Mouse (Mus musculus) yolk sac, embryonic 10.5 days (tissue): ENCODE measurements around the gene Cul7.

ENCODE experiments used
- DNase-seq: peaks from one replicate; pipeline ENCODE4 v3.0.0-alpha.2; 2017; ENCODE audit warnings: low spot score

Gene Cul7

DNA sequence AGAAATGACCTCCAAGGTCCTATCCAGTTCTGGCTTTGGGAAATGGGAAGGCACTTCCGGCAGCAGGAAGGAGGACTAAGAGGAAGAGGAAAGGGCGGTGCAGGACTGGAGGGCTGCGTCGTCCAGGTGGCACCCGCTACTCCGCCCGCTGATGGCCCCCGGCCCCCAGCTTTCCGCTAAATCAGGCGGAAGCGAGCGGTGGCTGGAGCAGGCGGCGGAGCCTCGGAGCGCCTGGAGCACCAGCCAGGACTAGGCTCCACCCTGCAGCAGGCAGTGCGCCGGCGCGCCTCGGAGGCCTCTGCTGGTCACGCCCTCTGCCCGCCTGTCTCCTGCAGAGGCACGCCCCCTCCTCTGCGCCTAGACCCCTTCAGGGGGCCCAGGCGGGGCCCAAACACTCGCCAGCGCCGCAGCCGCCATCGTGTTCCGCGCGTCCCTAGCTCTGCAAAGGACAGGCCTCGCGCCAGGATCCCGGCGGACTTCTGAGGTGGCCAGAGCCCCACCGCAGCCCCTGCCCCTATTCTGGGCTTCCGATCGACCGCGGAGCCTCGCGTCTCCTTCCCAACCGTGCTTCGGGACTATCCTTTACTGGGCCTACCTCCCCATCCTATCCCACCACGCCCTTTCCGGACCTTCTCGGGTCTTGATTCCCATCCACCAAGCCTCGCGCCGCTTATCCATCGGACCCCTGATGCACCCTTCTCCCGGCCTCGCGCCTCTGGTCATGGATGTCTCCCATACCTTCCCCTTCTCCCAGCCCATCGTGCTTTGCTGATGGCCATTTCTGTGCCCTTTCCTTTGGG is at the start of gene Cul7:
TSS of gene Cul7 (plus strand) at position 106 of the 800 bp plus-strand sequence.
- DNase-seq = peak; percentile 96

DNA sequence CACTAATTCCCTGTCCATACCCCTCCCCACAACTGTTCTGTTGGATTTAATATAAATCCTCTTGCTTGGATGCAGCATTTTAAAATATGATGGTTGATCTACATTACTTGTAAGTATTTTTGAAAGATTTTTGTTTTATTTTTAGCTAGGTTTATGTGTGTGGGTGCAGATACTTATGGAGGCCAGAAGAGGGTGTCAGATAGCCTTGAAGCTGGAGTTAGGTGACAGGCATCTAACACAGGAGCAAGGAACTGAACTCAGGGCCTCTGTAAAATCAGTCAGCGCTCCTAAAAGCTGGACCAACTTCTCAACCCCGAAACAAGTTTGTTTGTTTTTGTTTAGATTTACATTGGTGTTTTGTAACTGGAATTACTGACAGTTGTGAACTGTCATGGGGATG is 49.6 kb upstream of the Cul7 start:
- DNase-seq = no peak

DNA sequence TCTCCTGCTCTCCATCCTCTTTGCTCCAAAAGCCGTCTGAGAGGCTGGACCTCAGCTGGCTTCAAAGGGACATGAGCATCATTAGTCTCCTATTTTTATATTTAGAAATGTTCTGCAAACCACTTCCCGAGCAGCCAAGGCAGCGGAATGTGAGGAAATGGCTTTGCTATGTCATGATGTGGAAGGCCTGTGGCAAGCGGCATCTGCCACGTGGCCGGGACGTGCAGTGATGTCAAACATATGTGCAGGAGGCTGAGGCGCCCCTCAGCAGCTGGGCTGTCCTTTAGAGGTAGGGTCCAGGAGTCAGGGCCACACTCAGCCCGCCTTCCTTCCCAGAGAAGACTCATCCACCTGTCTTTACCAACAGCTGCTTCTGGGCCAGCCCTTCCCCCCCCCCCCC is 47.9 kb upstream of the Cul7 start:
- no peak for DNase-seq

DNA sequence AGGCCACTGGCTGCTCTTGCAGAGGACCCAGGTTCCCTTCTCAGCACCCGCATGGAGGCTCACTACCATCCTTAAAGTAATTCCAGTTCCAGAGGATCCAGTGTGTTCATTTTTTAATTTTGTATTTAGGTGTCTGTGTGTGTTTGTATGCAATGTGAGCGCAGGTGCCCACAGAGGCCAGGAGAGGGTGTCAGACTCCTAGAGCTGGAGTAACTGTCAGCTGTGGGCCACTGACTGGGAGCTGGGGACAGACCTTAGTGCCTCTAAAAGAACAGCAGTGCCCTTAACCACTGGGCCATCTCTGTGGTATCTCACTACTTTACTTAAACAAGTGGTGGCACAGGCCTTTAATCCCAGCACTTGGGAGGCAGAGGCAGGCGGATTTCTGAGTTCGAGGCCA is 46.9 kb upstream of the Cul7 start:
- DNase-seq = no peak

DNA sequence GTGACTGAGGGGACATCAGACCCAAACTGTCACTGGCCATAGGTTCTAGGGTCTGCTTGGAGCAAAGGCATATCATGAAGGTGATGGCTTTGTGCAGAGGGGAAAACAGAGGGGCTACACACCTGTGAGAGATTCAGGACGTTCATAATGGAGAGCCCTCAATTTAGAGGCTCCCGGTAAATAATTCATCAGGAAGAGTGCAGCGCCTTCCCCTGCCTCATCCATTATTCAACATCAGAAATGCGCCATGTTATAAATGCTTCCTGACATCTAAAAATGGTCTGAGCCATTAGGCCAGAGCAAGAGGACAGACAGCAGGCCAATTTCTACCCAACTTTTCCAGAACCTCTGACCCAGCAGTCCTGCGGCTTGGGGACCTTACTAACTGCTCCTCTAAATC is 45.0 kb upstream of the Cul7 start:
- DNase-seq = no peak

DNA sequence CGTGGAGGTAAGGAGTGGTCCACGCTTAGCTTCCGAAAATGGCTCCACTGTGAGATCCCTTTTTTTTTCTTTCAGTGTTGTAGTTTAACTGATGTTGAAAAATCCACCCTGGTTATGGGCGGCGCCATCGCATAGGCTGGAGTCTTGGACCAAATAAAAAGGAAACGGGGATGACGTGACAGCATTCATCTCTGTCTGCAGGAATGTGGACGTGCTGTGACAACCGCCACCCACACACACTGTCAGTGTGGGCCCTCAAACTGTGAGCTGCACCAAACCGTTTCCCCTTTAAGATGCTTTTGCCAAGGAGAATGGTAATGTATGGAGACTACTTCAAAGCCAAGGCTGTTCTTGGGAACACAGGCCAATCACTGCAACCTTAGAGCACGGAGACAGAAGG is 44.1 kb upstream of the Cul7 start:
- DNase-seq = no peak

DNA sequence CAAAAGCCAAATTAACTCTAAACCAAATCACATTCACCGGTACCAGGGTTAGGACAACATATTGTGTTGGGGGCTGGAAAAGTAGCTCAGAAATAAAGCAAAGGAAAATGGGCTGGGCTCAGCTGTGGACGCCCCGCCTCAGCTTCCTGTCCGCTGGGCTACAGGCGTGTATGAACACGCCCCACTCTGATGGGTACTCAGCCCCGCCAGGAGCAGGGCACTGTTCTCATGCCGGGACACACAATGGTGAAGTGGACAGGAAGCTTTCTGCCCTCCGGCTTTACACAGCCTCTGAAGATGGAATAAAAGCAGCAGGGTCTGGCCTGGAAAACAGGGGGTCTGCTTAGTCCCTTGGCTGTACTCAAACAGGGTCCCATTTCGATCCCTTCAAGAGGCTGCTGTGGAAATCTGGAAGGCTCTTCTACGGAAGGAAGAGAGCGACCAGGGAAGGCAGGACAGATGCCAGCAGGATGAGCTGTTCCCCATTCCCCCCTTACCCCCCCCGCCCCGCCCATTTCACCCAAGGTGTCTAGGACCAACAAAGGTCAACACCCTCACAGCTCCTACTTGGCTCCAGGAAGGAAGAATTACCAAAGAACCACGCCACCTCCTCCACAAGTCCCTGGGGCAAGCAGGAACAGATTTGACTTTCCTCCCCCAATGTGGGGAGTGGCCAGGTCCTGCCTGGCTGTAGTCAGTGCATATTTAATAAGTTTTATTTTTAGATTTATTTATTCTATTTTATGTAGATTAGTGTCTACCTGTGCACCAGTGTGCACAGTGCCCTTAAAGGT is 40.2 kb upstream of the Cul7 start:
- no peak for DNase-seq

DNA sequence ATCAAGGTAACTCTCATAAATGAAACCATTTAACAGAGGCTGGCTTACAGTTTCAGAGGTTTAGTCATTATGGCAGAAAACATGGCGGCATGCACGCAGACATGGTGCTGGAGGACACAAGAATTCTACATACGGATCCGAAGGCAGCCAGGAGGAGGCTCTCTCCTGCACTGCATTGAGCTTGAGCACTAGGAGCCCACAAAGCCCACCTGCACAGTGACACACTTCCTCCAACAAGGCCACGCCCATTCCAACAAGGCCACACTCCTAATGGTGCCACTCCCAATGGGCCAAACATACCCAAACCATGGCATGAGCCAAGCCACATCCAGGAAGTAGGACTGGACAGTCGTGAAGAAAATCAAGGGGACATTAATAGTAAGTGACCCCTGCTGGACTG is 38.8 kb upstream of the Cul7 start:
- DNase-seq = no peak

DNA sequence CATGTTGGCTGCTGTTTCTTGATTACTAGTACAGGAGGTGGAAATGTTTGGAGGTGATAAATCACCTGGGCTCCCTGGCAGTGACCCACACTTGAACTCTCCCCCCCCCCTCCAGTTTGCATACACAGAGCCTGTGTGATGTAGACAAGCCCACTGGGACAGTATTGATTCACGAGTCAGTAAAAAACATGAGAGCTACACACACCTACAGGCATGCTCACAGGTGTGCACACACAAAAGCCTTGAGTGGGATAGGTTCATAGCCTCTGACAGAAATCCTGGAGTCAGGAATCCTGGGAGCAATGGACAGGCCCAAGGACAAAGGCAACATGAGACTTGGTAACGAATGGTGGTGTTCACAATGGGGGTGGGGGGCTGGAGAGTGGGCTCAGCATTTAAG is 37.9 kb upstream of the Cul7 start:
- DNase-seq = no peak

DNA sequence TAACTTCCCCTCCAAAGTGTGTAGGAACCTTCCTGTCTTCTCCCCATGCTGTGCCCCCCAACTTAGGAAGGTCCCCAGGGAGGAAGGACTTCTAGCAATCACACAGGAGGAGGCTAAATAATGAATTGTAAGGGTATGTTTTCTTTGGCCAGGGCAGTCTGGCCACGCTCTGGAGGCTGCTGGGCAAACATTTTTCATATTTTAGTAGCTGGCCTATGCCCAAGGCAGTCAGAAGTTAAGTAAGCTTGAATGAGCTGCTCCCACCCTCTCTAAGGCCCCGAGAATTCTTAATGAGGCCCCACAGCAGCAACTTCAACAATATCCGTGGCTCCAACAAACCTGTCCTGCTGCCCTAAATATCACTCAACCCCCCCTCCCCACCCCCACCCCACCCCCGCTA is 37.3 kb upstream of the Cul7 start:
- no peak for DNase-seq

DNA sequence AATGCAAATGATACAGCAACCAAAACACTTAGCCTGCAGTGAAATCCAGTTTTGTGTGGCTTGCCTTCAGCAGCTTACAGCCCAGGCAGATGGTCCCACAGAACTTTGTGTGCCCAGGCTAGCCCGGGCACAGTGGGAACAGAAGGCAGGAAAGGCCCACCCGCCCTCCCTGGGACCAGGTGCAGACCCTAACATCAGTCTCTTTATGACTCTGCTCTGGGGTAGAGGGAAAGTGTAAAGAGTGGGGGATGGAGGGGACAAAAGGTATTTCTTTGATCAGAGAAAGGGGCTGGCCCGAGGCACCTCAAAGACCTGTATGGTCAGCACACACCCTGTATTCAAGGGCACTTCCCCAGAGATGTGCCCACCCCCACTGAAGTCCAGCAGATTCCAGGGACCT is 36.9 kb upstream of the Cul7 start:
- no peak for DNase-seq

DNA sequence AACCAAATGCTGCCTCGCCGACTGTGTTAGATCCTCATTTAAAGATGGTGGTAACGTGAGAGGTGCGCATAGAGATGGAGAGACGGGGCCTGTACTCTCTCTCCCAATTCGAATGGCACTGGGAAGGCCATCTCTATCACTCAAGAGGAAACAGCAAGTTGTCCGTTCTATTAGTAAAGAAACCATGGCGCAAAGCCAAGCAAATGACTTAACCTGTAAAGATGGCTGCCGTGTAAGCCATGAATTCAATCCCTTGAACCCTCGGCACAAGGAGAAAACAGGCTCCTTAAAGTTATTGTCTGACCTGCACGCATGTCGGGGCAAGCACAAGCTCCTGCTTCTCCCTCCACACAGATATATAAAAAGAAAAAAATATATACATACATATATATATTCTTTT is 32.3 kb upstream of the Cul7 start:
- DNase-seq = no peak

DNA sequence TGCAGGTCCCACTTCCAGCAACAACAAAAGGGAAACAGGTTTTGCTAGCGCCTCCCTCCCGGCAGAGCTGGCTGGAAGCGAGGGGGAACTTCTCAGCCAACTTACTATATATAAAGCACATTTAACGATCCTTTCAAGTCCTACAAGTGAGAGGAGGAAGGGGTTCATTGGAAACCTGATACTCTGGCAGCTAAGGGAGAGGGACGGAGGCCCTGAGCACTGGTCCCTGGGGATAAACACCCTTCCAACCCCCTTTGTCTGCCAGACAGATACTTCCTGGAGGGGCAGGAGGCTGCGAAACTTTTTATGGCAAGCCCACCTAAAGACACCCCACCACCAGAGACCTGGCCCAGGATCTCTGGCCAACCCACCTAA is 31.8 kb upstream of the Cul7 start:
- no peak for DNase-seq

DNA sequence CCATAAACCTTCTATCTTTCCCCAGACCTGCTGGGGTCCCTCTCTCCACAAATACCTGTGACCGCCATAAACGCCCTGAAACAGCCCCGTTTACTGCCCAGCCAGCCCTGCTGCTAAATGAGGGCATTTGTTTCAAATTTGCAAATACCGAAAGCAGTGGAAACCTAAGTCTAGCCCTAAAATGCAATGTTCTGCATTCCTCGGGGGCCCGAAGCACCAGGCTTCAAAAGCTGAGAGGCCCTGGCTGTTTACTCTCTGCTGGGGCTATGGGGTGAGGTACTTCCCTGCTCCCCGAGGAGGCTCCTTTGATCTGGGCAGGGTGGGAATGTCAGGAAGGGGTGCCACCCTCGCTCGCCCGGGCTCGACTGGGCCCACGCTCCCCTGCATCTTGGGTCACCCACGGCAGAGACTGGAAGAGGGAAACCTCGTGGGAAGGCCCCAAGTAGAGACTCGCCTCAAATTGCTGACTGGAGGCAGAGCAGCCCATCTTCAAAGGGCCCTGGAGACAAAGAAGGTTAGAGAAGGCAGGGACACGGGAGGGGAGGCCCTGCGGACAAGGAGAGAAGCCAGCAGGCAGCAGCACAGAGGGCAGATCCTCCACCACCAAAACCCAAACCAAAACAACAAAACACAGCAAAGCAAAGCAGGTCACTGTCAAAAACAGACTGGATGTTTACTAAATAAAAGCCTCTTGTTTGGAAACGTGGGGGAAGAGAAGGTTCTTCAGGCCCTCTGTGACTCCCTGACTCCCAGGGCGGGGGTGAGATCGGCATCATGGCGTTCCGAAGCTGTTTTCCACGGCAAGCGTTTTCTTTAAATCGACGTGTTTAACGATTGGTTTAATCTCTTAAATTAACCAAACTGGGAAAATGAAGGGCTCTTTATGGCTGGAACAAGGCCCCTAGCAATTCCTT is 31.1 kb upstream of the Cul7 start:
- DNase-seq = peak; percentile 37

DNA sequence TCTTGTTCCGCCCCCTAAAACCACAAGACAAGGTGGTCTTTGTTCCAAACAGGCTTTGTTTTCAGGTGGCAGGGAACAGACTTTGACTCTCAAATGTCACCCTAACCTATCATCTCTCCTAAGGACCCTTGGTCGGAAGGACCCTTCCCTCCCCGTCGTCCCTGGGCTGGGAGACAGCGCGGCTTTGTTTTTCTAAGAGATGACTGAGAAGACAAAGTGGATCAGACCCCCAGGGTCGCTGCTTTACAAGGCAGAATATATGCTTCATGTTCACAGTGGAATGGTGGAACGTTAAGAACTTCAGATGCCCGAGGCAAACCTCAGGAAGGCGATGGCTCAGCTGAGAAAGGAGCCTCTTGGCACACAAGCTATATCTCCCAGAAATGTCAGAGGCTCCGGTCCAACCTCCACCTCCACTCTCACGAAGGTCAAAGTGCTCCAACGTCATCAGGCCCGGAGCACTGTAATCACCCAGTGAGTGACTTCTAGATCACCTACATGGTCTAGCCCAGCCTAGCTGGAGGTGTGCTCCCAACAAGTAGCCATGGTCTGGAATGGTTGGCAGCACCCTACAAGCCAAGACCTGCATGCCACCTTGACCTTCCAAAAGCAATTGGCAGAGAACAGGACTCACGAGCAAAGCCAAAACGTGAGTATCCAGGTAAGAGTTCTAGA is 30.3 kb upstream of the Cul7 start:
- no peak for DNase-seq

DNA sequence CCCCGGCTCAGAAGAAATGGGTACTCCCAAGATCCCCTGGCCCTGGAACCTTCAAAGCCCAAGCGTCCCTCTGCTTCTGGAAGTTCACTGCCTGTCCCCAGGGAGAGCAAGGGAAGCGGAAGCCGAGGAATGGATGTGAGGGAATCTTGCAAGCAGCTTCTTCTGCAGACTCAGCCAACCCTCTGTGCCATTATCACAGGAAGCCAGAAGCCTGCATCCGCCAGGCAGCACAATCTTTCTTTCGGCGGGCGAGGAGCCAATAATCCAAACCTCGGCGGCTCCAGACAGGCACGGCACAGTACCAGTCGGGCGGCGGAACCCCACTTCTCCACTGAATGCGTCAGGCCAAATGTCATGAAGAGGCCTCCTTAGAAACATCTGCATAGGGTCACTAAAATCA is 28.8 kb upstream of the Cul7 start:
- DNase-seq = no peak

DNA sequence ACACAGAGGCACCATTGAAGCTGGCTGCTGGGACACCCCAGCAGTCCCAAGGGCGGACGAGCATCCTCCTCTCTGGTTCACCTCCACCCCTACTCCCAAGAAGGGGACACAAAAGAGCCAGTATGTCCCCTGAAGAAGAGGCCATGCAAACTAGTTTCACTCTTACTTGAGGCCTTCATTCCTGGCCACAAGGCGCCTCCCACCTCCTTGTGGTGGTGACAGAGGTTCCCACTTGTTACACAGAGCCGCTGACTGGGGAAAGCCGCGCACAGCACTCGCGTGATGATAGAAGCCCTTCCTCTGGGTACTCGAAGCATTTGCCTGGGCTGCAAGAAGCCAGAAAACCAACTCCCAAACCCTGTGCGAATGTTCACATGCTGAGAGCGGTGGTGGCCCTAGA is 27.9 kb upstream of the Cul7 start:
- DNase-seq = no peak

DNA sequence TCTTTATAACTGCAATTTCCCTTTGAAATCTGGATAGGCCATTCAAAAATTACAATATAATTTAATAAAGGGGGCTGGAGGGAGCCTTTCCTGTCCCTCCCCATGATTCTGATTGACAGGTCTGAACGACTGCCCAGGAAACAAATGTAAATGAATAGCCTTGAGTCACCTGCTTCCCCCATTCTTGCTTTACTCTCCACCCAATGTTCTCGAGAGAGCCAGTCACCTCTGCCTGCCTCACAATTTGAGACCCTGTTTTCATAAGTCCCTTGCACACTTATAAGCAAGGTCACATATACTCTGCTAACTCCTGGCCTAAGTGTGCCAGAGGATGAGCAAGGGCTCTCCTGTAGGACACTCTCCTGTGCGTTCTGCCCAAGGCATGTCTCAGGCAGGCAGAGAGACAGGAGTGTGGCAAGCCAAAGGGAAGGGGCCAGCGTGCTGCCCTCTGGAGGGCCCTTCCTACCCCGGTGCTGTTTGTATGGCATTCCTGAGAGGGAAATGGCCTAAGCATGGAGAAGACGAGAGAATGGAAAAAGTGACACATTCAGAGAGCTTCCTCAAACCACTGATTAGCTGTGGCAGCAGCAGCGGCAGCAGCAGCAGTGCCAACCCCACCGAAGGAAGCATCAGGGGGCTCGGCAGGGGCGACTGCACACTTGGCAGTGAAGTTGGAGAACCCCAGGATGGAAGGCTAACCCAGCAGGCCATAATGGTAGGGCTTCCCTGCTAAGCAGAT is 26.1 kb upstream of the Cul7 start:
- no peak for DNase-seq

DNA sequence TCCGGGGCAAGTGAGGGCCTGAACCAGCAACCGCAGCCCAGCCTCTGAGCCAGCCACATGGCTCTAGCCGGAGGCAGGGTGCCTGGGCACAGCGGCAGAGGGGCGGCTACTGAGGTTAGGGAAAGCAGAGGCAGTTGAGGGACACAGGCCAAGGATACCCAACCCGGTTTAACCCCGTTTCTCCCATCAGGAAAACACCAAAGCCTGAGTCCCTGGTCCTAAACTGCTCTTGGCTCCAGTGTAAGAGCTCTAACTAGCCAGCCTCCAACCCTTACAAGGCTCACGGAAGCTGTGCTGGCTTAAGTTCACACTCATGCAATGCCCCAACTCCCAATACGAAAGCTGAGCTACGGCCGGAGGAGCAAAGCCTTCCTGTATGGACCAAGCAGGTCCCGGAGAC is 25.5 kb upstream of the Cul7 start:
- no peak for DNase-seq

DNA sequence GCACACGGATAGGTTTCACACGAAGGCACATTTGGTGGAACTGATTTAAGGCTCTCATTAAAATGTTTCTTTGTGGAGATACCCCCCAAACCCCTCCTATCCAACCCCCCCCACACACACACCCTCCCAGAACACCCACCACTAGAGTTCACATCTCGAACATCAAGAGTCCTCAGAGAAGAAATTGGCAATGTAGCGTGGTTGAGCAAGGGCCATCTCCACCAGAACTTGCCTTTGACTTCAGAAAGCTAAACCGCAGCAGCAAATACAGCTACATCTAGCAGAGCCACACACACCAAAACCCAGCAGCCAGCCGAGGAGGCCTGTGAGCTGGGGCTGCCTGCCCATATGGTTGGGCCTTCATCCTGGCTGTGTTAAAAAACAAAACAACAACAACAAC is 22.7 kb upstream of the Cul7 start:
- DNase-seq = no peak

DNA sequence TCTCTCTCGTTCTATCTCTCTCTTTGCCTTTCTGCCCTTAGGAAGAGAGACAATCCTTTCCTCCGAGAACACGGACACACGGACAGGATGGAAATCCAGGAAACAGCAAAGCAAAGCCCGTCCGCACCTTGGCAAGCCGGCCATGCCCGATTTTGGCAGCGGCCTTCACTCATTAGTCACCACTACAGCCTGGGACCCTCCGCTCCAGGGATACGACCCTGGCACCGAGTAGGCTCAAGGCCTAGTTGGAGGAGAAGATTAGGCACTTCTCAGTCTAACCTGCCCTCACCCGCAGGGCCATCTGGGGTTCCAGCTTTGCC is 21.7 kb upstream of the Cul7 start:
- no peak for DNase-seq
